In the genomic region with DNA sequence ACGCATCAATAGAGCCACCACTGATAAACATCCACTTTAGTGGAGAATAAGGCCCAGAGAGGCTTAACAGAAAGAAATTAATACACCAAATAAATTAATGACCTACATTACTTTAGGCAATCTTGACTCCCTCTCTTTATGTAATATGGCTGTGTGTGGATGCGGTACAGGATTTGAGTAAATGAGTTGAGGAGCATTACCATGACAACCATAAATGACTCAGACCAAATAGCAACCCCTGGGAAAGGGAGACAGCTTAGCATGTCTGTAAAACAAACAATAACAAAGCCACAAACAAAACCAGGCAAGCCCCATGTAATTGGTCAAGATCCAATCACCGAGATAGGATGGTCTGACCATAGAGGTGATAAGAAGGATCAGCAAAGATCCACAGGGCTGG, we compare ENCODE assay signal across 19 mouse cellular contexts.
A peak's percentile ranks its signal among the peaks of the same experiment; 100 is the strongest.
DNase-seq lines count a peak whose midpoint lies in the region; ATAC-seq lines count a peak whose summit lies in the region.
"Had no signal": no experiment of that assay in that cellular context is flagged by ENCODE, and none has a peak within 500 bp of the region (broad histone marks: within the 10 kb centered on the region; RNA-seq: fewer than 3 reads in every experiment).

No protein-coding gene starts in this region.

- DNase-seq in hindbrain, embryonic 10.5 days (ENCODE audit: low spot score) = no peak
- DNase-seq in midbrain, embryonic 14.5 days = peak; percentile 43
- DNase-seq in midbrain, embryonic 10.5 days (ENCODE audit: low spot score) = no peak
- peak; percentile 45 for DNase-seq in brain, adult 2 months (ENCODE audit: low read depth, low spot score)
- DNase-seq in gastrocnemius, postnatal 10 days = no peak
- DNase-seq: adrenal gland, postnatal 10 days; cerebellum, adult 18-20 months; cerebellum, adult 9-11 months; cerebellum, postnatal 36 days; gastrocnemius, postnatal 14 days; heart, adult 2 months had no signal

- ATAC-seq in hindbrain, embryonic 12.5 days (ENCODE audit: low FRiP score) = peak; percentile 61; the same call in 1 of the 2 replicates
- no peak for ATAC-seq in midbrain, embryonic 14.5 days (ENCODE audit: low FRiP score, low TSS enrichment)
- no peak; the same call in 1 of the 2 replicates for ATAC-seq in hindbrain, embryonic 15.5 days (ENCODE audit: low FRiP score, low read depth)
- ATAC-seq in forebrain, embryonic 13.5 days = no peak
- ATAC-seq: forebrain, embryonic 14.5 days; intestine, embryonic 15.5 days had no signal

- peak overlapping the region; percentile 45; the same call in 1 of the 2 replicates for H3K27ac ChIP-seq in hindbrain, embryonic 12.5 days
- H3K27ac ChIP-seq in hindbrain, embryonic 10.5 days = no peak overlapping the region
- H3K27ac ChIP-seq in midbrain, embryonic 14.5 days (replicated peaks; ENCODE audit: low read depth, low read length) = 0 out of 2 replicates have a peak overlapping the region, but pooled peaks have one; percentile 8
- H3K27ac ChIP-seq in midbrain, embryonic 10.5 days (replicated peaks) = no peak overlapping the region
- H3K27ac ChIP-seq in hindbrain, embryonic 15.5 days (replicated peaks) = peak overlapping the region; percentile 34; the same call in 1 of the 2 replicates
- no peak overlapping the region for H3K27ac ChIP-seq in forebrain, embryonic 13.5 days
- H3K27ac ChIP-seq: embryonic facial prominence, embryonic 13.5 days; heart, adult 2 months; heart, embryonic 15.5 days; intestine, embryonic 15.5 days had no signal

- H3K27me3 ChIP-seq in hindbrain, embryonic 12.5 days = no peaks in the 10 kb centered on the region
- H3K27me3 ChIP-seq in hindbrain, embryonic 10.5 days (ENCODE audit: insufficient read depth, poor library complexity, severe bottlenecking) = no peaks in the 10 kb centered on the region
- no peaks in the 10 kb centered on the region for H3K27me3 ChIP-seq in midbrain, embryonic 14.5 days (ENCODE audit: control insufficient read depth, insufficient read depth, low read length)
- H3K27me3 ChIP-seq in midbrain, embryonic 10.5 days (ENCODE audit: low read depth, poor library complexity, severe bottlenecking) = no peaks in the 10 kb centered on the region
- H3K27me3 ChIP-seq in hindbrain, embryonic 15.5 days = no peaks in the 10 kb centered on the region
- H3K27me3 ChIP-seq in forebrain, embryonic 13.5 days = no peaks in the 10 kb centered on the region
- H3K27me3 ChIP-seq: embryonic facial prominence, embryonic 13.5 days; heart, embryonic 15.5 days; intestine, embryonic 15.5 days had no signal

- no peak overlapping the region for H3K4me3 ChIP-seq in hindbrain, embryonic 12.5 days
- no peak overlapping the region for H3K4me3 ChIP-seq in hindbrain, embryonic 10.5 days
- no peak overlapping the region for H3K4me3 ChIP-seq in midbrain, embryonic 14.5 days (replicated peaks; ENCODE audit: low read depth, low read length)
- H3K4me3 ChIP-seq in midbrain, embryonic 10.5 days = no peak overlapping the region
- no peak overlapping the region for H3K4me3 ChIP-seq in hindbrain, embryonic 15.5 days
- H3K4me3 ChIP-seq in forebrain, embryonic 13.5 days = no peak overlapping the region
- H3K4me3 ChIP-seq: embryonic facial prominence, embryonic 13.5 days; heart, adult 2 months; heart, embryonic 15.5 days; intestine, embryonic 15.5 days had no signal

- H3K4me2 ChIP-seq in hindbrain, embryonic 12.5 days (replicated peaks) = no peak overlapping the region
- H3K4me2 ChIP-seq in midbrain, embryonic 14.5 days (ENCODE audit: low read length) = no peak overlapping the region
- H3K4me2 ChIP-seq in hindbrain, embryonic 15.5 days = no peak overlapping the region
- H3K4me2 ChIP-seq in forebrain, embryonic 13.5 days = no peak overlapping the region
- H3K4me2 ChIP-seq: embryonic facial prominence, embryonic 13.5 days; heart, embryonic 11.5 days; heart, embryonic 15.5 days; intestine, embryonic 15.5 days had no signal

- 70% methylated on average over 3 of the region's 3 CpGs for WGBS in hindbrain, embryonic 12.5 days
- 82% methylated on average over 3 of the region's 3 CpGs for WGBS in hindbrain, embryonic 10.5 days
- WGBS in midbrain, embryonic 14.5 days = 65% methylated on average over 3 of the region's 3 CpGs
- 91% methylated on average over 3 of the region's 3 CpGs for WGBS in midbrain, embryonic 10.5 days
- WGBS in hindbrain, embryonic 15.5 days = 53% methylated on average over 3 of the region's 3 CpGs
- WGBS in forebrain, embryonic 13.5 days = 61% methylated on average over 3 of the region's 3 CpGs

- H3K4me1 ChIP-seq in hindbrain, embryonic 12.5 days = no peaks in the 10 kb centered on the region
- no peaks in the 10 kb centered on the region for H3K4me1 ChIP-seq in hindbrain, embryonic 10.5 days (replicated peaks)
- H3K4me1 ChIP-seq in midbrain, embryonic 14.5 days (ENCODE audit: control insufficient read depth, insufficient read depth, low read length) = peaks cover 11% of the 10 kb centered on the region
- no peaks in the 10 kb centered on the region for H3K4me1 ChIP-seq in midbrain, embryonic 10.5 days
- peaks cover 9% of the 10 kb centered on the region; the same call in 1 of the 2 replicates for H3K4me1 ChIP-seq in hindbrain, embryonic 15.5 days (replicated peaks)
- no peaks in the 10 kb centered on the region for H3K4me1 ChIP-seq in forebrain, embryonic 13.5 days
- H3K4me1 ChIP-seq: embryonic facial prominence, embryonic 13.5 days; heart, embryonic 15.5 days; intestine, embryonic 15.5 days had no signal

- no peak overlapping the region for H3K9ac ChIP-seq in hindbrain, embryonic 12.5 days
- H3K9ac ChIP-seq in midbrain, embryonic 14.5 days (replicated peaks; ENCODE audit: low read length) = no peak overlapping the region
- H3K9ac ChIP-seq in hindbrain, embryonic 15.5 days = no peak overlapping the region
- H3K9ac ChIP-seq in forebrain, embryonic 13.5 days = no peak overlapping the region
- H3K9ac ChIP-seq: embryonic facial prominence, embryonic 13.5 days; heart, embryonic 15.5 days; intestine, embryonic 15.5 days had no signal

- no peaks in the 10 kb centered on the region for H3K9me3 ChIP-seq in hindbrain, embryonic 12.5 days (replicated peaks)
- H3K9me3 ChIP-seq in hindbrain, embryonic 10.5 days = peaks cover 7% of the 10 kb centered on the region; the same call in 1 of the 2 replicates
- no peaks in the 10 kb centered on the region for H3K9me3 ChIP-seq in midbrain, embryonic 14.5 days (ENCODE audit: control insufficient read depth, low read length)
- no peaks in the 10 kb centered on the region for H3K9me3 ChIP-seq in midbrain, embryonic 10.5 days (replicated peaks)
- no peaks in the 10 kb centered on the region for H3K9me3 ChIP-seq in hindbrain, embryonic 15.5 days
- no peaks in the 10 kb centered on the region for H3K9me3 ChIP-seq in forebrain, embryonic 13.5 days (replicated peaks)
- H3K9me3 ChIP-seq: embryonic facial prominence, embryonic 13.5 days; heart, embryonic 15.5 days; intestine, embryonic 15.5 days had no signal

- H3K36me3 ChIP-seq in hindbrain, embryonic 12.5 days = no peaks in the 10 kb centered on the region
- H3K36me3 ChIP-seq in hindbrain, embryonic 10.5 days = no peaks in the 10 kb centered on the region
- H3K36me3 ChIP-seq in midbrain, embryonic 14.5 days (ENCODE audit: control insufficient read depth, insufficient read depth, low read length) = no peaks in the 10 kb centered on the region
- no peaks in the 10 kb centered on the region for H3K36me3 ChIP-seq in midbrain, embryonic 10.5 days
- H3K36me3 ChIP-seq in hindbrain, embryonic 15.5 days = no peaks in the 10 kb centered on the region
- no peaks in the 10 kb centered on the region for H3K36me3 ChIP-seq in forebrain, embryonic 13.5 days (ENCODE audit: poor library complexity, severe bottlenecking)
- H3K36me3 ChIP-seq: embryonic facial prominence, embryonic 13.5 days; heart, embryonic 15.5 days; intestine, embryonic 15.5 days had no signal

Comparison
In these comparisons a context has a peak if more than half of its experiments do, and no peak if none do; other contexts are left out.
1. H3K27ac ChIP-seq: peak in hindbrain, embryonic 12.5 days (single experiment), midbrain, embryonic 14.5 days (single experiment) and hindbrain, embryonic 15.5 days (single experiment); none in hindbrain, embryonic 10.5 days (single experiment), midbrain, embryonic 10.5 days (single experiment) and forebrain, embryonic 13.5 days (single experiment).
2. DNase-seq: peak in midbrain, embryonic 14.5 days (single experiment) and brain, adult 2 months (single experiment); none in hindbrain, embryonic 10.5 days (single experiment), midbrain, embryonic 10.5 days (single experiment) and gastrocnemius, postnatal 10 days (single experiment).